Mouse (Mus musculus): Measurements from ENCODE around the gene Scn1b. TPM values are rescaled to one million over a fixed set of nuclear protein-coding genes. Genes with fewer than 3 reads are reported as not detected.

The Scn1b gene
- polyA plus RNA-seq, 1 experiment = not detected

DNA sequence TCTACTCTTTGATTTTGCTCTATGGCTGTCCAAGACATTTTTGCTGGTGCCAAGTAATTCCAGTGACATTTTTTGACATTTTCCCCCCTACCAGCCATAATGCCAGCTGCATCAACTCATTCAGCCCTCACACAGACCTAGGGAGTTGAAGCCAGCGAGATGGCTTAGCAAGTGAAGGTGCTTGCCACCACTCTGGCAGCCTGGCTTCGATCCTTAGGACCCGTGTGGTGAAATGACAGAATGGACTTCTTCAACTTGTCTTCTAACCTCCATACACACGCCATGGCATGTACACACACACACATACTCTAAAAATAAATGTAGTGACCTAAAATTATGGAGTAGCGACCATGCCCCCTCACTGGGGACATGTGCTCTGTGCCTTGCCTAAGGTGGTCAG lies 2.4 kb downstream of the Scn1b start:
- WGBS = 87% methylated on average over 5 of the region's 5 CpGs
- no peak overlapping the region for H3K4me3 ChIP-seq (ENCODE audit: insufficient read depth, low read depth, low read length)
- H3K4me1 ChIP-seq (ENCODE audit: control insufficient read depth, insufficient read depth, low read length) = peaks cover 14% of the 10 kb centered on the region
- TF ChIP-seq POLR2A (IDR thresholded peaks at IDR 0.05; ENCODE audit: insufficient read depth, low read depth, low read length) = no peak
- no peak for TF ChIP-seq CTCF (IDR thresholded peaks at IDR 0.05; ENCODE audit: insufficient read depth, low read depth, low read length)
- H3K27ac ChIP-seq (ENCODE audit: insufficient read depth, low read depth, low read length) = no peak overlapping the region

DNA sequence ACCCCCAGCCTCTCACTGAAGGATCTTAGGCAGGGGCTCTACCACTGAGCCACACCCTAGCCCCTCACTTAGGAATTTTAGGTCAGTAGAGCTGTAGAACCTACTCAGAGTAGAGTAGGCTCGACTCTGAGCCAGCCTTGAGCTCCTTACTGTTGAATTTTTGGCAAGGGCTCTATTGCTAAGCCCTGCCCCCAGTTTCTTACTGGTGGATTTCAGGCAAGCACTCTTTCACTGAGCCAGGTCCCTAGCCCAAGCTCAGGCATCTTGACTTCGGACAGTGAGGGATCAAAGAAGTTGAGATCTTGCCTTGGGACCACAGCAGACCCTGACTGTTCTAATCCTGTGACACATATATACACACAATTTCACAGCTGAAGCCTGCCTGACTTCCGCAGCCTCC lies 3.1 kb downstream of the Scn1b start:
- Histone ChIP-seq H3K4me1 (ENCODE audit: control insufficient read depth, insufficient read depth, low read length) (peaks cover 14% of the 10 kb centered on the region), H3K4me3 (ENCODE audit: insufficient read depth, low read depth, low read length) (no peak overlapping the region), H3K27ac (ENCODE audit: insufficient read depth, low read depth, low read length) (no peak overlapping the region)
- TF ChIP-seq POLR2A (IDR thresholded peaks at IDR 0.05; ENCODE audit: insufficient read depth, low read depth, low read length) (no peak), CTCF (IDR thresholded peaks at IDR 0.05; ENCODE audit: insufficient read depth, low read depth, low read length) (no peak)
- 82% methylated on average over 3 of the region's 3 CpGs for WGBS

- TF ChIP-seq CTCF (IDR thresholded peaks at IDR 0.05; ENCODE audit: insufficient read depth, low read depth, low read length) (no peak), POLR2A (IDR thresholded peaks at IDR 0.05; ENCODE audit: insufficient read depth, low read depth, low read length) (no peak)
- H3K4me1 ChIP-seq (ENCODE audit: control insufficient read depth, insufficient read depth, low read length) = peaks cover 18% of the 10 kb centered on the region
- no peak overlapping the region for H3K27ac ChIP-seq (ENCODE audit: insufficient read depth, low read depth, low read length)
- H3K4me3 ChIP-seq (ENCODE audit: insufficient read depth, low read depth, low read length) = no peak overlapping the region
- WGBS = 92% methylated on average over 16 of the region's 16 CpGs
Measured at GRCm38 (mm10) chr7:31122641-31123631, 3.9 kb downstream of the Scn1b start.

DNA sequence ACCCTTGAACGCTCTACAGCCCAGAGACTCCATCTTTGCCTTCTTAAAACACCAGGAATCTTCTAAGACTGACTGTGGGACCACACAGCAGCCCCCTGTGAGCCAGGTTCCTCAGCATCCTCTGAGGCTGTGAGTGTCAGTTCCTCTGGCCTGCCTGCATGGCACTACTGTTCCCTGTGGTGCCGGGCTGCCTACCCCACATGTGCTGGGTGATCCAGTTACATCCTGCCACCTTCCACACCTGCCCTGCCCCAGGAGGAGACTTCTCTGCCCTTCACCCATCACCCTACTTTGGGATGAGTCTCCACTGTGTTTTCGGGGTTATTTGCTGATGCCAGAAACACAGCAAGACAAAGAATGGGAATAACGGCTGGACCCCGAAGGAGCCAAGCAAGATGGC lies 7.2 kb downstream of the Scn1b start:
- Histone ChIP-seq H3K4me3 (ENCODE audit: insufficient read depth, low read depth, low read length) (no peak overlapping the region), H3K27ac (ENCODE audit: insufficient read depth, low read depth, low read length) (no peak overlapping the region), H3K4me1 (ENCODE audit: control insufficient read depth, insufficient read depth, low read length) (peaks cover 11% of the 10 kb centered on the region)
- 89% methylated on average over 5 of the region's 5 CpGs for WGBS
- TF ChIP-seq CTCF (IDR thresholded peaks at IDR 0.05; ENCODE audit: insufficient read depth, low read depth, low read length) (no peak), POLR2A (IDR thresholded peaks at IDR 0.05; ENCODE audit: insufficient read depth, low read depth, low read length) (no peak)

DNA sequence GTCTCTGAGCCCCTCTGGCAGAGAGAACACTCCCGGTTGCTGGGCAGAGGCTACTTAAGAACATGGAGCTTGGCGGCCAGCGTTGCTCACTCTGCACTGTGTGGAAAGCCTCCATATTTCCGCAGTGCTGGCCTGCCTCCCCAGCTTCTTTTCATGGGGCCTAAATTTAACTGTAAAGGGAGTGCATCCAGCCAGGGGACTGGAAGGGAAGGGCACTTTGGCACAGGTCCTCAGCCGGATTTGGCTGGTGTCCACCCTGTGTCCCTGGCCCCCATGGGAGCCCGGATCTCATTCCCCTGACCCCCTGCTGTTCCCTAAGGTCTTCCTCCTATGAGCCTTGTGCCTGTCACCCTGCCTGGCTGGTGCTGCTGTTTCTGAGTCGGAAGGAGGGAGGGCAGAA lies 8.3 kb downstream of the Scn1b start:
- H3K4me3 ChIP-seq (ENCODE audit: insufficient read depth, low read depth, low read length) = no peak overlapping the region
- TF ChIP-seq POLR2A (IDR thresholded peaks at IDR 0.05; ENCODE audit: insufficient read depth, low read depth, low read length) (no peak), CTCF (IDR thresholded peaks at IDR 0.05; ENCODE audit: insufficient read depth, low read depth, low read length) (no peak)
- H3K27ac ChIP-seq (ENCODE audit: insufficient read depth, low read depth, low read length) = no peak overlapping the region
- WGBS = 62% methylated on average over 7 of the region's 7 CpGs
- peaks cover 11% of the 10 kb centered on the region for H3K4me1 ChIP-seq (ENCODE audit: control insufficient read depth, insufficient read depth, low read length)

DNA sequence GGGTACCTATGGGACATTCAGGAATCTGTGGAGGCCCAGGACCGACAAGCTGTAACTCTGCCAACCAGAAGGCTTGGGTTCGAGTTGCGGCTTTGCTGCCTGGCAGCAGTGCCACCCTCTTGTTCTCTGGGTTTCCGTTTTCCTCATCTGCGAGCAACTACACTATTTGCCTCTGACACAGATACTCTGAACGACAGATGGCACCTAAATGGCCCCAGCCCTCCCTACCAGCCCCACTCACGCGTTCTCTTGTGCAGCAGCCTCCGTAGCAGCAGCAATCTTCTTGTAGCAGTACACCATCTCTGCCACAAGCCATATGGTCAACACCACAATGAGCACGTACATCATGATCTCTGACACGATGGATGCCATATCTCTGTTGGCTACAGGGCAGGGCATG lies 9.3 kb downstream of the Scn1b start:
- no peak overlapping the region for H3K27ac ChIP-seq (ENCODE audit: insufficient read depth, low read depth, low read length)
- WGBS = 95% methylated on average over 11 of the region's 11 CpGs
- H3K4me1 ChIP-seq (ENCODE audit: control insufficient read depth, insufficient read depth, low read length) = peaks cover 11% of the 10 kb centered on the region
- TF ChIP-seq POLR2A (IDR thresholded peaks at IDR 0.05; ENCODE audit: insufficient read depth, low read depth, low read length) = no peak
- H3K4me3 ChIP-seq (ENCODE audit: insufficient read depth, low read depth, low read length) = no peak overlapping the region

- 72% methylated on average over 16 of the region's 16 CpGs for WGBS
- Histone ChIP-seq H3K27ac (ENCODE audit: insufficient read depth, low read depth, low read length) (no peak overlapping the region), H3K4me1 (ENCODE audit: control insufficient read depth, insufficient read depth, low read length) (peaks cover 11% of the 10 kb centered on the region), H3K4me3 (ENCODE audit: insufficient read depth, low read depth, low read length) (no peak overlapping the region)
- TF ChIP-seq POLR2A (IDR thresholded peaks at IDR 0.05; ENCODE audit: insufficient read depth, low read depth, low read length) = no peak
- TF ChIP-seq CTCF (IDR thresholded peaks at IDR 0.05; ENCODE audit: insufficient read depth, low read depth, low read length) = no peak
Measured at GRCm38 (mm10) chr7:31116721-31117145, 10.1 kb downstream of the Scn1b start.

DNA sequence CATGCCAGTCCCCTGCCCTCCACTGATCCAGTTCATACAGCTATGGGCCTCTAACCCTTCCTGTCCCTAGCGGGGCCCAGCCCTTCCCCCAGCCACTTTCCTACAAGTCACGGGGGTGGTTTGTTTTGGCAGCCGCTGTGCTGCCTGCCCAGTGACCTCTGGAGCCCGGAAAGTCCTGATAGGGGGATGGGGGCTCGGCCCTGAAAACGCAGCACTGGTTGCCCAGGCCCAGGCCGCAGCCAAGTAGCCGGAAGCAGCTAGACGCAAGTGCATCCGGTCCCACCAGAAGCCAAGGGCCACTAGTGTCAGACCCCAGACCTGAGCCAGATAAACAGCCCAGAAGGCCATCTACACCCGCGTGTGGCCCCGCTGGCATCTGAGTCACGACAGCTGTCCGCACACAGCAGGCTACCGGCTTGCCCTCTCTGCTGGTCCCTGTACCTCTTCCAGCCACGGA lies 11.2 kb downstream of the Scn1b start:
- 58% methylated on average over 17 of the region's 17 CpGs for WGBS
- no peak overlapping the region for H3K27ac ChIP-seq (ENCODE audit: insufficient read depth, low read depth, low read length)

DNA sequence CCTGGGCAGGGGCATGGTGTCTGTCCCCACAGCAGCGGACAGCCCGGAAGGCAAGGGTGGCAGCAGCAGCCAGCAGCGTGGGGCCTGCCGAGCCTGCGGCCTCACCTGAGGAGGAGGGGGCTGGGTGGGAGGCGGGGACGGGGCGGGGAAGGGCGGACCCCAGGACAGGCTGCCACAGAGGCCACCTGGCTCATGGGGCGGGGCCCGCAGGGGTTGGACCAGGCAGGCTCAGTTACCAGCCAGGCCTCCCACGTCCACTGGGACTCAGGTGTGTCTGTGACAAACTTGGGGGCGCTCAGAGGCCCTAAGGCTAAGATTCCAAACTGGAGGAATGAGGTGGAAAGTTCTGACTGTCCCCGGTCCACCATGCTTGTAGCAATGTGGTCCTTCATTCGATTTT lies 11.6 kb downstream of the Scn1b start, which contains the start of gene Hpn:
Gene Hpn, minus strand, starts transcription at position 109 of the 400 bp plus-strand sequence.
- Histone ChIP-seq H3K4me1 (ENCODE audit: control insufficient read depth, insufficient read depth, low read length) (peaks cover 11% of the 10 kb centered on the region), H3K4me3 (ENCODE audit: insufficient read depth, low read depth, low read length) (no peak within 1 kb of the TSS), H3K27ac (ENCODE audit: insufficient read depth, low read depth, low read length) (no peak within 1 kb of the TSS)
- TF ChIP-seq CTCF (IDR thresholded peaks at IDR 0.05; ENCODE audit: insufficient read depth, low read depth, low read length) (no peak), POLR2A (IDR thresholded peaks at IDR 0.05; ENCODE audit: insufficient read depth, low read depth, low read length) (no peak)
- WGBS = 51% methylated on average over 15 of the region's 15 CpGs

More for the DNA sequence above, 11.2 kb downstream of the Scn1b start:
- Histone ChIP-seq H3K4me1 (ENCODE audit: control insufficient read depth, insufficient read depth, low read length) (peaks cover 11% of the 10 kb centered on the region), H3K4me3 (ENCODE audit: insufficient read depth, low read depth, low read length) (no peak overlapping the region)
- no peak for TF ChIP-seq CTCF (IDR thresholded peaks at IDR 0.05; ENCODE audit: insufficient read depth, low read depth, low read length)
- TF ChIP-seq POLR2A (IDR thresholded peaks at IDR 0.05; ENCODE audit: insufficient read depth, low read depth, low read length) = no peak

All from olfactory bulb, adult 2 months (tissue).